Mouse (Mus musculus) heart, adult 2 months (tissue): ENCODE measurements around the gene Bpifa5.

Source experiments
- CTCF ChIP-seq: fragments of 200-600 bp; IDR thresholded peaks from 2 replicates; pipeline ENCODE4 v1.8.1; 2022; ENCODE audit warnings: antibody characterized with exemption, mild to moderate bottlenecking, moderate library complexity
- POLR2A ChIP-seq: fragments of 200-500 bp; IDR thresholded peaks from 2 replicates; pipeline ENCODE4 v1.6.1; 2011; ENCODE audit warnings: mild to moderate bottlenecking, low read depth, low read length, control low read depth; ENCODE audit not compliant: insufficient read depth

- TF ChIP-seq POLR2A (no peak), CTCF (no peak)
These were observed 29.7 kb downstream of the Bpifa5 start for GRCm38 (mm10) chr2:154192141-154192540.
